Mouse (Mus musculus) cerebellum, adult 2 months (tissue): Measurements from ENCODE around the gene Lyz1. TPM values are rescaled to one million over a fixed set of nuclear protein-coding genes. Genes with fewer than 3 reads are reported as not detected.
"Not testable (repeated sequence)": the region's sequence is repeated elsewhere in the genome, so short reads cannot be mapped to it uniquely, and the experiment has no call there.

Experiments used
- DNase-seq, 2 experiments: peaks; one replicate each; pipeline ENCODE4 v3.0.0; 2021
- H3K27ac ChIP-seq: fragments of 200-500 bp; 2 replicates; pipeline ENCODE4 v1.5.1; 2012; ENCODE audit warnings: low read length, control low read depth, inconsistent platforms; ENCODE audit not compliant: insufficient read depth
- H3K27me3 ChIP-seq: fragments of 200-500 bp; 2 replicates; pipeline ENCODE4 v1.6.1; 2012; ENCODE audit warnings: inconsistent platforms, mild to moderate bottlenecking, low read length, moderate library complexity; ENCODE audit not compliant: control insufficient read depth, insufficient read depth
- H3K4me1 ChIP-seq: fragments of 200-500 bp; 2 replicates; pipeline ENCODE4 v1.6.1; 2011; ENCODE audit warnings: low read length; ENCODE audit not compliant: control insufficient read depth, insufficient read depth
- H3K4me3 ChIP-seq: fragments of 200-500 bp; replicated peaks from 2 replicates; pipeline ENCODE3; 2011; ENCODE audit warnings: mild to moderate bottlenecking, low read depth, low read length, control low read depth; ENCODE audit not compliant: insufficient read depth
- CTCF ChIP-seq: fragments of 200-500 bp; IDR thresholded peaks from 2 replicates; pipeline ENCODE4 v1.5.1; 2011; ENCODE audit warnings: low read depth, mild to moderate bottlenecking, control low read depth, low read length, moderate library complexity, borderline replicate concordance; ENCODE audit not compliant: insufficient read depth
- POLR2A ChIP-seq: fragments of 200-500 bp; IDR thresholded peaks from 2 replicates; pipeline ENCODE4 v1.6.1; 2011; ENCODE audit warnings: low read length, control low read depth, borderline replicate concordance; ENCODE audit not compliant: insufficient read depth
- WGBS: fragments of 180-500 bp; shearing (Covaris S2); methylation state at CpG from one replicate; pipeline ENCODE4 v1.1.7; 2018; 5-methylcytosine and 5-hydroxymethylcytosine counted together
- polyA plus RNA-seq: library from polyadenylated mRNA; depleted of rRNA; stranded (reverse); fragments of >200 nt; gene quantifications from 2 replicates; pipeline ENCODE4 v1.2.3, GENCODE M21; 2012; rRNA removed

The Lyz1 gene
- polyA plus RNA-seq, 1 experiment, result 0.13 TPM

DNA sequence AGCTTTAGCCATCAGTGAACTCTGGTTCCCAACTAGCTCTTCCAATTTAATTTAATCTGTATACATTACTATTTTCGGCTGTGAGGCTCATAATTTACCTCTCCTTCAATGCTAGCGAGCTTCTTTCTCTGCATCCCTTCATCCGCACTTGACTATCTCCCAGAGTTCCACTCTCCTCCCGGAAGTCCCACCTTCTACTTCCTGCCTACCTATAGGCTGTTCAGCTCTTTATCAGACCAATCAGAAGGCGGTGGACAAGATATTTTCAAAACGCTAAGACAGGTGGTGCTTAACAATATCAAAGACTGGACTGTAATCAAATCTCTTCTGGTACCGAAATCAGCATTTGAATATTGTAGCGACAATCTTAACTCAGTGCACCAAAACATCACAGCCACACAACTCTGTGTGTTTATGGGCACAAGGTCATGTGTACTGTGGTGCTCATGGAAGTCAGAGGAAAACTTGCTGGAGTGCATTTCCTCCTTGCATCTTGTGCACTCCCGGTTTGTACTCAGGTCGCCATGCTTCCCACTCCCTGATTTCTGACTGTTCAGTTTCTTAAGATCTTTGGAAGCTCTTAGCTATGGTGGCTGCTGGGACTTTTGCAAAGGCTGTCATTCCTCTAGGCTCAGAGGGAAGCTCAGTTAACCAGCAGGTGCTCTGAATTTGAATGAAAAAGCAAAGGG is 16.8 kb downstream of the Lyz1 start:
- Histone ChIP-seq H3K27ac (no peak overlapping the region), H3K4me3 (no peak overlapping the region), H3K27me3 (no peaks in the 10 kb centered on the region), H3K4me1 (no peaks in the 10 kb centered on the region)
- WGBS, result 88% methylated on average over 10 of the region's 10 CpGs
- no peak for TF ChIP-seq POLR2A
- TF ChIP-seq CTCF, result no peak
- DNase-seq, result peak in 1 of 2 experiments; percentile 8

DNA sequence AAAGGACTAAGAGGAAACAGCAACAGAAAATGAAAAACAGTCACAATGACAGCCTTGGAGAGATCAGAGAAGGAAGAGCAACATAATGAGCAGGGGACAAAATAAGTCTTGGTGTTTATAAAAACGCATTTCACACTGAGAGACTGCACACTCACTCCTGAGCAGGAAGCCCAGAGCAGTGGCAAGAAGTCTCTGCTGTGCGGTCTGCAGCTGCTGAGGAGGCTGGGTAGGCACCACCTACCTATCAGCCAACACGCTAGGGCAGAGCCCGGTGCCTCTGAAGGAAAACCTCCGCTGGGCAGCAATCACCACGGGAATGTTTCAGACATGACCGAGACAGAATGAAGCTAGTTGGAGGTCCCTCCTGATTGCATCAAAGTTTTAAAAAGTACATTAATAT is 18.0 kb downstream of the Lyz1 start:
- H3K27ac ChIP-seq, H3K4me1 ChIP-seq: not testable (repeated sequence)
- WGBS, result 88% methylated on average over 4 of the region's 7 CpGs

DNA sequence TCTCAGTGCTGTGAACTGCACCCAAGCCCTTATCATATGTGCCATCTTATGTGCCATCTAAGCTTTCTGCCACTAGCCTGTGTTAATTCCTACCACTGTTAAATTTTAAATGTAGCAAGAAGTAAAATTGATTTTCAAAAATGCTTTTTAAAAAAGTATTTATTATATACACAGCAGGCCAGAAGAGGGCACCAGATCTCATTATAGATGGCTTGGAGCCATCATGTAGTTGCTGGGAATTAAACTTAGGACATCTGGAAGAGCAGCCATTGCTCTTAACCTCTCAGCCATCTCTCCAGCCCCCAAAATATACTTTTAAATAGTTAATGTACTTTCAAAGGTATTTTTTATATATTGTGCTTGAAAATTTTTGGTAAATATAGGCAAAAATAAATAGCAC is 20.6 kb downstream of the Lyz1 start:
- no peak for TF ChIP-seq CTCF
- no peak for TF ChIP-seq POLR2A
- no peak for DNase-seq
- no peak overlapping the region for H3K4me3 ChIP-seq
- H3K4me1 ChIP-seq, result no peaks in the 10 kb centered on the region
- no peak overlapping the region for H3K27ac ChIP-seq
- no peaks in the 10 kb centered on the region for H3K27me3 ChIP-seq

More for the DNA sequence above, 18.0 kb downstream of the Lyz1 start:
- DNase-seq, H3K27me3 ChIP-seq, H3K4me3 ChIP-seq: not testable (repeated sequence)

DNA sequence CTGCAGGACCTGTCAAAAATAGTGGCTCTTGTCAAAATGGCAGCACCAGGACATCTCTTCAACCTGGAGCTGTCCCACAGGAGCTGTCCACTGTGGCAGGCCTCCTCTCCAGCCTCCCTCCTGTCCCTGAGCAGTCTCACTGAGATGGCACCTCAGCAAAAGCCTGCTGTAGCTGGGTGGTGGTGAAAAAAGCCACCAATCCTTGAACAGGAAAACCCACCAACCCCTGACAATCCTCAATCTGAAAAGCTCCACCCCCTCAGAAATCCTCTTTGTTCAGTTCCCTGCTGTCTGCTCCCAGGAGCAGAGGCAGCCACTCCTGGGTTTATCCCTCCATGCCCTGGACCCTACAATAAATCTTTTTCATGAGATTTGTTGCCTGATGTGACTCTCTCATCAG is 32.8 kb downstream of the Lyz1 start:
- no peaks in the 10 kb centered on the region for H3K4me1 ChIP-seq
- H3K27ac ChIP-seq, result no peak overlapping the region
- TF ChIP-seq CTCF, result no peak
- TF ChIP-seq POLR2A, result no peak
- H3K27me3 ChIP-seq, result no peaks in the 10 kb centered on the region
- no peak overlapping the region for H3K4me3 ChIP-seq
- DNase-seq, result no peak

DNA sequence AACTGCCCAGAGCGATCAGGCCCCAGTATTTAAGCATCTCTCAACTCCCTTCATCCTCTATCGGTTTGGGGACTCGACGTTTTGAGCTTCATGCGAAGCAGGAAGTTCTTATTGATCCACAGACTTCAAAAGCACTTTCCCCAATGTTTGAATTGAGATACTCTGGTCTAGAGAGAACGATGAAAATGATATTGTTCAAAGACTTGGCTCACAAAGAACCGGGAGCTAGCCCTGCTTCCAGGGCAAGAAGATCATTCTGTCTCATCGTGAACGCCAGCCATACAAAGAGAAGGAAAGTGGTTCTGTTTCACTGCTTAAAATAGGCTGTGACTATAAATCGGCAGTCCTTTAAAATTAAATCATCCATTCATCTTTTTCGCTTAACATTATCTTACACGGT is 54.1 kb downstream of the Lyz1 start, which contains the start of gene 9530003J23Rik:
Gene 9530003J23Rik, minus strand, starts transcription at position 101 of the 400 bp plus-strand sequence.
- Histone ChIP-seq H3K27me3 (no peaks in the 10 kb centered on the region), H3K4me3 (no peak within 1 kb of the TSS), H3K27ac (no peak within 1 kb of the TSS), H3K4me1 (no peaks in the 10 kb centered on the region)
- no peak for DNase-seq
- TF ChIP-seq POLR2A (no peak), CTCF (no peak)
- WGBS, result 90% methylated on average over 12 of the region's 12 CpGs

Other genes starting within 250 kb of the Lyz1 start
- 0.16 TPM in 1 of 2 replicates, not detected in the other for gene Lrrc10, start 247.5 kb downstream of the Lyz1 start, polyA plus RNA-seq
- 148 and 153 TPM in 2 replicates for gene Cct2, start 229.1 kb downstream of the Lyz1 start, polyA plus RNA-seq
- 36.3 and 37.1 TPM in 2 replicates for gene Frs2, start 144.3 kb downstream of the Lyz1 start, polyA plus RNA-seq
- gene Yeats4, start 68.4 kb downstream of the Lyz1 start, polyA plus RNA-seq, result 41.9 and 44.5 TPM in 2 replicates
- not detected in 2 replicates for gene 9530003J23Rik, start 54.2 kb downstream of the Lyz1 start, polyA plus RNA-seq
- gene Lyz2, start 10.5 kb downstream of the Lyz1 start, polyA plus RNA-seq, result 10.5 and 11.3 TPM in 2 replicates
- 64.0 and 68.4 TPM in 2 replicates for gene Cpsf6, start 87.1 kb upstream of the Lyz1 start, polyA plus RNA-seq